Mouse (Mus musculus): ENCODE data around the gene Papss2. TPM values are rescaled to one million over a fixed set of nuclear protein-coding genes. Genes with fewer than 3 reads are reported as not detected.

Gene Papss2
- polyA plus RNA-seq, 1 experiment from 2014 or later, result 1.8 TPM

Other genes starting within 250 kb of the Papss2 start
- 18.7 TPM in 2 replicates for gene Sgms1, start 206.1 kb upstream of the Papss2 start, polyA plus RNA-seq (2015; fragmentation: Nextera tagmentation; extraction: Ambion mirVana)
- gene Rpl9-ps6, start 129.2 kb upstream of the Papss2 start, polyA plus RNA-seq (2015; fragmentation: Nextera tagmentation; extraction: Ambion mirVana), result 79.8 and 83.8 TPM in 2 replicates
- 54.7 and 56.7 TPM in 2 replicates for gene Minpp1, start 110.0 kb upstream of the Papss2 start, polyA plus RNA-seq (2015; fragmentation: Nextera tagmentation; extraction: Ambion mirVana)
- 113 and 117 TPM in 2 replicates for gene Atad1, start 144.0 kb downstream of the Papss2 start, polyA plus RNA-seq (2015; fragmentation: Nextera tagmentation; extraction: Ambion mirVana)
- gene Pten, start 161.7 kb downstream of the Papss2 start, polyA plus RNA-seq (2015; fragmentation: Nextera tagmentation; extraction: Ambion mirVana), result 10.0 and 11.5 TPM in 2 replicates